Mouse (Mus musculus): Measurements from ENCODE around the gene Srpk1. TPM values are rescaled to one million over a fixed set of nuclear protein-coding genes. Genes with fewer than 3 reads are reported as not detected.

Srpk1 gene
- polyA plus RNA-seq, 1 experiment from 2014 or later, result 21.8 TPM

DNA sequence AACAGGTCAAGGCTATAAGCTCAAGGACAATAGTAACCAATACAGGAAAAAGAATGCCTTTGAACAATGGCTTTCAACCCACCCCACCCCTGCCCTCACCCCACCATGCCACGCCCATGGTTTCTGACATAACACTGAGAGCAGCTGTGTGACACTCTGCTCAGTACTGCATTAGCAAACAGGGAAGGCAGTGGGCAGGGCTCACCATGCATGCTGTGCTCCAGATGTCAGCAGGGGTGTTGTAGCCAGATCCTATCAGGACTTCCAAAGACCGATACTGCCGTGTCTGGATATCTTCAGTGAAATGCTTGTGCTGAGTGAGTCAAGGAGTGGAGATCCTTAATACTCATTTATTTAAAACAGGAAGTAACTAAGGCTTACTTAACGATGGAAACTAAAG is 28.5 kb downstream of the Srpk1 start:
- Histone ChIP-seq H3K4me2 (ENCODE audit: low read depth, low read length) (no peak overlapping the region), H3K36me3 (ENCODE audit: control insufficient read depth, insufficient read depth) (peaks cover 24% of the 10 kb centered on the region), H3K27me3 (ENCODE audit: control insufficient read depth, insufficient read depth, low read depth, low read length) (no peaks in the 10 kb centered on the region), H3K4me1 (ENCODE audit: control insufficient read depth, low read depth, low read length) (no peaks in the 10 kb centered on the region), H3K9me3 (replicated peaks; ENCODE audit: control insufficient read depth, low read length) (no peaks in the 10 kb centered on the region), H3K9ac (ENCODE audit: low read depth, low read length) (no peak overlapping the region), H3K27ac (ENCODE audit: low read length) (no peak overlapping the region), H3K4me3 (ENCODE audit: low read depth, low read length) (no peak overlapping the region)
- 45% methylated on average over 4 of the region's 4 CpGs for WGBS (ENCODE audit: insufficient replicate concordance)
- ATAC-seq (ENCODE audit: low read depth), result no peak

DNA sequence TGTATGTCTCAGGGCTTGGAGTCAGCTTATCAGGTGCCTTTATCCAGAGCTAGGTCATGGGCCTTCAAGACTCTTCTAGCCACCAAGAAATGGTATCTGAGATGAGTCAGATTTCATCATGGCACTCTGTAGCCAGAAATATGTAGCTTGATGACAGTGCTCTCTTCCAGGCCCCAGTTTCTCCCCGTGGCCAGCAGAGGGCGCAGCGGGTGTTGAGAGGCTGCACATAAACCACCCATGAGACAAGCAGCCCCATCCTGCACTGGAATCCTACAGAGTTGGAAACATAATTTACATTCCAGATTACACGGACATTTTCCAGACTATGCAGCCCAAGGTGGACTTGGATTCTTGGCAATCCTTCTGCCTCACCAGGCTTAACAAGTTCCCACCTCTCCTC is 29.5 kb downstream of the Srpk1 start:
- Histone ChIP-seq H3K9ac (ENCODE audit: low read depth, low read length) (no peak overlapping the region), H3K4me2 (ENCODE audit: low read depth, low read length) (no peak overlapping the region), H3K27me3 (ENCODE audit: control insufficient read depth, insufficient read depth, low read depth, low read length) (no peaks in the 10 kb centered on the region), H3K27ac (ENCODE audit: low read length) (no peak overlapping the region), H3K4me3 (ENCODE audit: low read depth, low read length) (no peak overlapping the region), H3K36me3 (ENCODE audit: control insufficient read depth, insufficient read depth) (peaks cover 20% of the 10 kb centered on the region), H3K9me3 (replicated peaks; ENCODE audit: control insufficient read depth, low read length) (no peaks in the 10 kb centered on the region), H3K4me1 (ENCODE audit: control insufficient read depth, low read depth, low read length) (no peaks in the 10 kb centered on the region)
- WGBS (ENCODE audit: insufficient replicate concordance), result 15% methylated on average over 4 of the region's 4 CpGs
- ATAC-seq (ENCODE audit: low read depth), result no peak

DNA sequence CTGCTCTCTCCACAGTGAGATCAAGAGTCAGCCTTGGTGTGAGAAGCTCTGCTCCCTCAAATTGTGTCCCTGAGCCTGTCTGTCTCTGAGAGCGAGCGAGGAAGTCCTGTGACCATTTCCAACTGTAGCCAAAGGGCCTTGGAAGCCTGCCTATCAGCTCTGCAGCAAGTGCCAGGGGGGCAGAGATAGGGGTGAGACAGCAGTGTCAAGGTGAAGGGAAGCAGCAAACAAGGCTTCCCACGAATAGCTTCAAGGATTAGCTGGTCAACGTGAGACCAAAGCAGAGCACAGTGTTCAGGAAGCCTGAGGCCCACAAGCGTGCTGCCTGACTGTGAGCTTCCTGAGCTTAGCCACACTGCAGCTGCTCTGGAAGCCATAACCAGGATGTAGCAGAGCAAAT is 31.0 kb downstream of the Srpk1 start:
- no peak overlapping the region for H3K4me3 ChIP-seq (ENCODE audit: low read depth, low read length)
- no peak overlapping the region for H3K27ac ChIP-seq (ENCODE audit: low read length)
- H3K9me3 ChIP-seq (replicated peaks; ENCODE audit: control insufficient read depth, low read length), result no peaks in the 10 kb centered on the region
- 57% methylated on average over 5 of the region's 5 CpGs for WGBS (ENCODE audit: insufficient replicate concordance)
- H3K4me1 ChIP-seq (ENCODE audit: control insufficient read depth, low read depth, low read length), result no peaks in the 10 kb centered on the region
- peaks cover 17% of the 10 kb centered on the region for H3K36me3 ChIP-seq (ENCODE audit: control insufficient read depth, insufficient read depth)
- H3K27me3 ChIP-seq (ENCODE audit: control insufficient read depth, insufficient read depth, low read depth, low read length), result no peaks in the 10 kb centered on the region
- no peak overlapping the region for H3K9ac ChIP-seq (ENCODE audit: low read depth, low read length)
- no peak for ATAC-seq (ENCODE audit: low read depth)
- H3K4me2 ChIP-seq (ENCODE audit: low read depth, low read length), result no peak overlapping the region

DNA sequence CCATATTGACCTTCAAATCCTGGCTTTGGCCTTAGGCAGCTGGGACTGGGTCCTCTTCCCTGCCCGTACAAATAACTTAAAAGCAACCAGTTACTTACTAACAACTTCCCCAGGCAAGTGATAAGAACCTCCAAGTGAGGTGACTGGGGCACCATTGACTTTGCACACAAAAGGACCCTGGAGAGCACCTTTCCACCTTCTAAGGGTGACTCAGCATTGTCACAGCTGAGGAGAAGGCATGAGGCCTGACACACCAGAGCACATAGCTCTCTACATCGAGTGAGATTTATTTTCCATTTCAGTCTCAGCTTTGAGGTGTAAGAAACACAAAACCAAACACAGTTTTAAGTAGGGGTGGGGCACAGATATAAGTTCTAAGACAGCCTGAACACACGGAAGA is 31.9 kb downstream of the Srpk1 start:
- no peak overlapping the region for H3K9ac ChIP-seq (ENCODE audit: low read depth, low read length)
- no peaks in the 10 kb centered on the region for H3K27me3 ChIP-seq (ENCODE audit: control insufficient read depth, insufficient read depth, low read depth, low read length)
- H3K9me3 ChIP-seq (replicated peaks; ENCODE audit: control insufficient read depth, low read length), result no peaks in the 10 kb centered on the region
- WGBS (ENCODE audit: insufficient replicate concordance), result 60% methylated on average over 3 of the region's 3 CpGs
- no peak overlapping the region for H3K4me3 ChIP-seq (ENCODE audit: low read depth, low read length)
- ATAC-seq (ENCODE audit: low read depth), result no peak
- no peak overlapping the region for H3K27ac ChIP-seq (ENCODE audit: low read length)
- peaks cover 17% of the 10 kb centered on the region for H3K36me3 ChIP-seq (ENCODE audit: control insufficient read depth, insufficient read depth)
- H3K4me1 ChIP-seq (ENCODE audit: control insufficient read depth, low read depth, low read length), result no peaks in the 10 kb centered on the region
- no peak overlapping the region for H3K4me2 ChIP-seq (ENCODE audit: low read depth, low read length)

DNA sequence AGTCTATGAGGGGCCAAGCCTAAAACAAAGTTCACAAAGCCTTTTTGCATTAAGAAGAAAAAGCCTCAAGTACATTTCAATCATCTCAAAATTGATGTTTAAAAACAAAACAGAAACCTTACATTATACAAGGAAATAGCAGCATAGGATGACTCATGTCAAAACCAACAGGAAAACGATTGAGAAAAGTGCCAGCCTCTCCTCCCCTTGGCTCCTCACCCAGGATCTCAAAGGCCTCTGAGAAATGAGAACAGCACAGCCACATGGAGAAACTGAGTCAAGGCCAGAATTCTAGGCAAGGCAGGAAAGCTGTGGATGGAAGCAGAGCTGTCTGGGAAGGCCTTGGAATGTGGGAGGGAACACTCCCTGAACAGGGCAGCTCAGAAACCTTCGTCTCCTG is 33.9 kb downstream of the Srpk1 start:
- 64% methylated on average over 2 of the region's 2 CpGs for WGBS (ENCODE audit: insufficient replicate concordance)
- Histone ChIP-seq H3K9ac (ENCODE audit: low read depth, low read length) (no peak overlapping the region), H3K4me2 (ENCODE audit: low read depth, low read length) (0 out of 2 replicates have a peak overlapping the region, but pooled peaks have one; percentile 10), H3K36me3 (ENCODE audit: control insufficient read depth, insufficient read depth) (peaks cover 17% of the 10 kb centered on the region), H3K4me3 (ENCODE audit: low read depth, low read length) (no peak overlapping the region), H3K27ac (ENCODE audit: low read length) (no peak overlapping the region; the same call in 1 of the 2 replicates), H3K4me1 (ENCODE audit: control insufficient read depth, low read depth, low read length) (no peaks in the 10 kb centered on the region), H3K27me3 (ENCODE audit: control insufficient read depth, insufficient read depth, low read depth, low read length) (no peaks in the 10 kb centered on the region), H3K9me3 (replicated peaks; ENCODE audit: control insufficient read depth, low read length) (no peaks in the 10 kb centered on the region)
- no peak for ATAC-seq (ENCODE audit: low read depth)

DNA sequence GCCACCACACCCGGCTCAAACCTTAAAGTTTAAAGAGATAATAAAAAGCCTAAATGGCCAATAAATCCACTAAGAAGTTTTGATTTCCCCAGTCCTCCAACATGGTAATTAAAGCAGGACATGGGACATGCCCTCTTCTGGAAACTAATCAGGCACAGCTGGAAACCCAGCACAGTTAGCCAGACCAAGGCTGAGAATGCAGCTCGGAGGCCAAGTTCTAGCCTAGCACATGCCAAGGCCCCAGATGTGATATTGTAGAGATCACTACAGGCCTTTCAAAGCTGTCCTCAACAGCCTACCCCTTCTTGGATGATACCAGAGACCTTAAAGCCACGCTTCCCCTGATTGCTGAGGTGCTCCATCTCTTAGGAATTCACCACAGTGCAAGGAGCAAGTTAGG is 36.0 kb downstream of the Srpk1 start:
- H3K9me3 ChIP-seq (replicated peaks; ENCODE audit: control insufficient read depth, low read length), result no peaks in the 10 kb centered on the region
- no peaks in the 10 kb centered on the region for H3K27me3 ChIP-seq (ENCODE audit: control insufficient read depth, insufficient read depth, low read depth, low read length)
- no peaks in the 10 kb centered on the region for H3K4me1 ChIP-seq (ENCODE audit: control insufficient read depth, low read depth, low read length)
- H3K4me2 ChIP-seq (ENCODE audit: low read depth, low read length), result no peak overlapping the region
- 48% methylated on average over 3 of the region's 3 CpGs for WGBS (ENCODE audit: insufficient replicate concordance)
- no peak overlapping the region for H3K27ac ChIP-seq (ENCODE audit: low read length)
- H3K36me3 ChIP-seq (ENCODE audit: control insufficient read depth, insufficient read depth), result peaks cover 8% of the 10 kb centered on the region
- no peak for ATAC-seq (ENCODE audit: low read depth)
- H3K9ac ChIP-seq (ENCODE audit: low read depth, low read length), result no peak overlapping the region
- no peak overlapping the region for H3K4me3 ChIP-seq (ENCODE audit: low read depth, low read length)

DNA sequence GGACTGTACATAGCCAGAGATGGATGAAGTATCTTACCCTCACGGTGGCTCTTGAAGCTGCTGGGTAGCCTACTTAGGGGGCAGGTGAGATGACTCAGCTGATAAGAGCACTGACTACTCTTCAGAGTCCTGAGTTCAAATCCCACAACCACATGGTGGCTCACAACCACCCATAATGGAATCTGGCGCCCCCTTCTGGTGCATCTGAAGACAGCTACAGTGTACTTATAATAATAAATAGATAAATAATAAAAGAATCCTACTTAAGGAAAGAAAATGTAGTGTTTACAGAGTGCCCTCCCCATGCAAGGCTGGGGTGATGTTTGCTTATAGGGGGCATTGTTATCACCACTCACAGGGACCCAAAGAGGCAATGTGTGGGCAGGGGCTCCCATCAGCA is 41.5 kb downstream of the Srpk1 start:
- Histone ChIP-seq H3K9ac (ENCODE audit: low read depth, low read length) (no peak overlapping the region), H3K27me3 (ENCODE audit: control insufficient read depth, insufficient read depth, low read depth, low read length) (no peaks in the 10 kb centered on the region), H3K4me1 (ENCODE audit: control insufficient read depth, low read depth, low read length) (no peaks in the 10 kb centered on the region), H3K4me2 (ENCODE audit: low read depth, low read length) (no peak overlapping the region), H3K9me3 (replicated peaks; ENCODE audit: control insufficient read depth, low read length) (no peaks in the 10 kb centered on the region), H3K27ac (ENCODE audit: low read length) (no peak overlapping the region), H3K4me3 (ENCODE audit: low read depth, low read length) (no peak overlapping the region), H3K36me3 (ENCODE audit: control insufficient read depth, insufficient read depth) (no peaks in the 10 kb centered on the region)
- WGBS (ENCODE audit: insufficient replicate concordance), result 53% methylated on average over 2 of the region's 2 CpGs
- no peak for ATAC-seq (ENCODE audit: low read depth)

DNA sequence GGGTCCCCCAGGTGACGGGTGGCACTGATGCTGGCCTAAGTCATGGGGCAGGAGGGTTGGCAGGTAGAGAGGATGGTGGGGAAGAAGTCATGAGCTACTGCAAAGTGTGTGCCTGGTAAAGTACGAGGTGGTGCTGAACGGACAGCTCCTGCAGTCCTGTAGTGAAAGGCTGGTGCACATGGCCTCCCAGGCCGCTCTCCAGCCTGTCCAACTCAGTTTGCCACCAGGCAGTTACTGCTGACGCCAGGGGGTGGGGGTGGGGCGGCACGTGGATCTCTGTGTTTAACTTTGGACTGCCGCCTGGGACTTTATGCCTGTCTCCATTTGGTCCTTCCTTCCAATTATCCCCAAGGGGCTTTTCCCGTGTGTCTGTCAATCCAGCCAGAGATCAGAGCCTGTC is 42.1 kb downstream of the Srpk1 start:
- Histone ChIP-seq H3K4me3 (ENCODE audit: low read depth, low read length) (no peak overlapping the region), H3K27me3 (ENCODE audit: control insufficient read depth, insufficient read depth, low read depth, low read length) (no peaks in the 10 kb centered on the region), H3K4me2 (ENCODE audit: low read depth, low read length) (no peak overlapping the region), H3K36me3 (ENCODE audit: control insufficient read depth, insufficient read depth) (no peaks in the 10 kb centered on the region), H3K9me3 (replicated peaks; ENCODE audit: control insufficient read depth, low read length) (no peaks in the 10 kb centered on the region), H3K27ac (ENCODE audit: low read length) (no peak overlapping the region), H3K4me1 (ENCODE audit: control insufficient read depth, low read depth, low read length) (peaks cover 3% of the 10 kb centered on the region; the same call in 1 of the 2 replicates), H3K9ac (ENCODE audit: low read depth, low read length) (no peak overlapping the region)
- ATAC-seq (ENCODE audit: low read depth), result no peak
- 5% methylated on average over 9 of the region's 9 CpGs for WGBS (ENCODE audit: insufficient replicate concordance)

DNA sequence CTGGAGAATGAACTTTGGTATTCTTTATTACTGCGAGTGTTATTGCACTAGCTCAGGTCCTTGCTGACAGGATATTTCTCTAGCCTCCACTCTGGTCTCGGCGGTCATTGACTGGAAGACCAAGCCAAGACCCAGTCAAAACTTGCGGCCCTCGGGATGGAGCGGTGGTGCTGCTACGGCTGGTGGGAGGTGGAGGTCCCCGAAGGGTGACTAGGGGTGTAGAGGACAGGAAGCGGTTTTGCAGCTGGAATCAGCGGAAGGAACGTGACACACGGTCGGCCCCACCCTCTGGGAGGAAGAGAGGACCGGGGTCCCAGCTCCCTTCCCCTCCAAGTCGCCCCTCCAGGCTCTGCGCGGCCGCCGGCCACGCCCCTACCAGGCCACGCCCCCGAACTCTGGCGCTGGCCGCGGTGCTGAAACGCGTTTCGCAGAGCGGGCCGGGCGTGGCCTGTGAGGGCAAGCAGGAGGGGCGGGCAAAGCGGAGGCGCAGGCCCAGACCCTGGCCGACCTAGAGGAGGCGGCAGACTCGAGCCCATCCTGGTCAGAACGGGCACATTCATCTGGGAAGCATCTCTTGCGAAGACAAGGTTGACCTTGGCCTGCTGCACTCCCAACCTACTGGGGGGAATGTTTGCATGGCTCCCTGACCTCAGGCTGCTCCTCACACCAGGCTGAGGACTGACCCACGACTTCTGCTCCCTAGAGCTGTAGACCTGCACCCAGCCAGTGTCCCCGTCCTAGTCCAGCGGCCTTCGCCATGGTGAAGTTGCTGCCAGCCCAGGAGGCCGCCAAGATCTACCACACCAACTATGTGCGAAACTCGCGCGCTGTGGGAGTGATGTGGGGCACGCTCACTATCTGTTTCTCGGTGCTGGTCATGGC is 47.0 kb downstream of the Srpk1 start, which contains the start of gene Lhfpl5:
TSS of gene Lhfpl5 (plus strand) at position 398 of the 882 bp plus-strand sequence.
- peaks cover 3% of the 10 kb centered on the region; the same call in 1 of the 2 replicates for H3K4me1 ChIP-seq (ENCODE audit: control insufficient read depth, low read depth, low read length)

More for the DNA sequence above, 47.0 kb downstream of the Srpk1 start, which contains the start of gene Lhfpl5:
- 0 out of 2 replicates have a peak within 1 kb of the TSS, but pooled peaks have one; percentile 19 for H3K4me2 ChIP-seq (ENCODE audit: low read depth, low read length)
- ATAC-seq (ENCODE audit: low read depth), result peak; percentile 45
- no peak within 1 kb of the TSS for H3K27ac ChIP-seq (ENCODE audit: low read length)
- H3K27me3 ChIP-seq (ENCODE audit: control insufficient read depth, insufficient read depth, low read depth, low read length), result peaks cover 3% of the 10 kb centered on the region; the same call in 1 of the 2 replicates
- no peak within 1 kb of the TSS for H3K9ac ChIP-seq (ENCODE audit: low read depth, low read length)
- 0 out of 2 replicates have a peak within 1 kb of the TSS, but pooled peaks have one; percentile 0 for H3K4me3 ChIP-seq (ENCODE audit: low read depth, low read length)
- H3K9me3 ChIP-seq (replicated peaks; ENCODE audit: control insufficient read depth, low read length), result no peaks in the 10 kb centered on the region
- no peaks in the 10 kb centered on the region for H3K36me3 ChIP-seq (ENCODE audit: control insufficient read depth, insufficient read depth)
- 14% methylated on average over 50 of the region's 50 CpGs for WGBS (ENCODE audit: insufficient replicate concordance)

All from liver, embryonic 16.5 days (tissue).